Comparison of ENCODE assay signal across 8 mouse cellular contexts in genomic region chr17:35937700-35938348, GRCm38 (mm10). TPM values are rescaled to one million over a fixed set of nuclear protein-coding genes. Genes with fewer than 3 reads are reported as not detected.
DNase-seq lines count a peak whose midpoint lies in the region; ATAC-seq and TF ChIP-seq lines count a peak whose summit lies in the region.

No protein-coding gene starts in this region.

- TF ChIP-seq POLR2A in cortical plate, adult 2 months (IDR thresholded peaks at IDR 0.05; ENCODE audit: extremely low read depth, insufficient read depth, low read length), result no peak

- in situ Hi-C loops in ES-E14 (cut with MboI; ENCODE audit: low sequenced_read_pairs in 2 of 2, unreplicated experiment in 2 of 2), result no loop called here

- H3K36me3 ChIP-seq in ES-E14 (ENCODE audit: control insufficient read depth, insufficient read depth, low read length, poor library complexity, severe bottlenecking), result no peaks in the 10 kb centered on the region
- H3K36me3 ChIP-seq in limb, embryonic 12.5 days, result no peaks in the 10 kb centered on the region
- no peaks in the 10 kb centered on the region for H3K36me3 ChIP-seq in midbrain, embryonic 15.5 days (replicated peaks)

- H3K9me3 ChIP-seq in ES-E14 (ENCODE audit: control insufficient read depth, insufficient read depth, low read depth, low read length), result no peaks in the 10 kb centered on the region
- H3K9me3 ChIP-seq in limb, embryonic 12.5 days, result no peaks in the 10 kb centered on the region
- no peaks in the 10 kb centered on the region for H3K9me3 ChIP-seq in midbrain, embryonic 15.5 days

- H3K27ac ChIP-seq in ES-E14 (ENCODE audit: insufficient read depth, low read depth, low read length, poor library complexity, severe bottlenecking), result no peak overlapping the region
- H3K27ac ChIP-seq in cortical plate, adult 2 months (ENCODE audit: insufficient read depth, low read length), result no peak overlapping the region
- no peak overlapping the region for H3K27ac ChIP-seq in limb, embryonic 12.5 days
- H3K27ac ChIP-seq in midbrain, embryonic 15.5 days, result no peak overlapping the region

- DNase-seq in adrenal gland, postnatal 25 days, result peak; percentile 28
- no peak for DNase-seq in adrenal gland, adult 18-20 months (ENCODE audit: low spot score in 2 of 2)
- DNase-seq in ES-E14 (ENCODE audit: low read depth, low spot score), result peak; percentile 79
- DNase-seq in heart, postnatal 4 days, result peak; percentile 44
- no peak for DNase-seq in ovary, postnatal 36 days (ENCODE audit: low spot score)

- H3K4me1 ChIP-seq in ES-E14 (ENCODE audit: control insufficient read depth in 2 of 2, insufficient read depth in 2 of 2, low read length in 2 of 2, poor library complexity in 1 of 2), result peaks cover 0 to 2% of the 10 kb centered on the region in 2 experiments; a peak in 2 of 4 replicates
- H3K4me1 ChIP-seq in cortical plate, adult 2 months (ENCODE audit: control insufficient read depth, insufficient read depth, low read length), result no peaks in the 10 kb centered on the region
- no peaks in the 10 kb centered on the region for H3K4me1 ChIP-seq in limb, embryonic 12.5 days (replicated peaks)
- H3K4me1 ChIP-seq in midbrain, embryonic 15.5 days, result no peaks in the 10 kb centered on the region

- no peak overlapping the region for H3K4me3 ChIP-seq in ES-E14 (ENCODE audit: insufficient read depth in 1 of 2, low read depth in 1 of 2, low read length in 2 of 2, poor library complexity in 1 of 2, severe bottlenecking in 1 of 2)
- H3K4me3 ChIP-seq in cortical plate, adult 2 months (ENCODE audit: insufficient read depth, low read length), result no peak overlapping the region
- H3K4me3 ChIP-seq in limb, embryonic 12.5 days (replicated peaks), result no peak overlapping the region
- H3K4me3 ChIP-seq in midbrain, embryonic 15.5 days, result no peak overlapping the region

- ATAC-seq in limb, embryonic 12.5 days (ENCODE audit: insufficient number of reproducible peaks, insufficient read depth, low FRiP score, low TSS enrichment, low read depth), result peak; percentile 66; the same call in 1 of the 2 replicates
- ATAC-seq in midbrain, embryonic 15.5 days (replicated peaks), result peak; percentile 73; the same call in 1 of the 2 replicates

- no peak overlapping the region for H3K4me2 ChIP-seq in limb, embryonic 12.5 days
- no peak overlapping the region for H3K4me2 ChIP-seq in midbrain, embryonic 15.5 days

- peak; percentile 79 for TF ChIP-seq CTCF in cortical plate, adult 2 months (IDR thresholded peaks at IDR 0.05; ENCODE audit: extremely low read depth, insufficient read depth, low read length)

- 48% methylated on average over 2 of the region's 2 CpGs for WGBS in limb, embryonic 12.5 days
- WGBS in midbrain, embryonic 15.5 days, result 34% methylated on average over 2 of the region's 2 CpGs

- H3K27me3 ChIP-seq in limb, embryonic 12.5 days, result no peaks in the 10 kb centered on the region
- no peaks in the 10 kb centered on the region for H3K27me3 ChIP-seq in midbrain, embryonic 15.5 days (replicated peaks)

- no peak overlapping the region for H3K9ac ChIP-seq in ES-E14 (ENCODE audit: insufficient read depth, low read depth, low read length, poor library complexity, severe bottlenecking)
- H3K9ac ChIP-seq in limb, embryonic 12.5 days (replicated peaks), result no peak overlapping the region
- no peak overlapping the region for H3K9ac ChIP-seq in midbrain, embryonic 15.5 days

TF ChIP-seq in ES-E14, 5 proteins besides CTCF, POLR2A, EP300 and RAD21:
- no peak for TF ChIP-seq MAFK (IDR thresholded peaks at IDR 0.05; ENCODE audit: insufficient read depth, low read depth, low read length)
- TF ChIP-seq ZC3H11A (IDR thresholded peaks at IDR 0.05; ENCODE audit: borderline replicate concordance, low read depth, low read length), result peak; percentile 81; the same call in 1 of the 2 replicates
- TF ChIP-seq ZNF384 (IDR thresholded peaks at IDR 0.05; ENCODE audit: low read depth, low read length), result no peak

RNA-seq across cellular contexts. Expression of gene Ppp1r10, which starts 21.6 kb away (rescaled TPM):
- 85.0 and 88.1 TPM in 2 replicates for total RNA-seq in adrenal gland, postnatal 25 days (2021)
- 10 to 100 TPM; 63.7 to 98.8 TPM for total RNA-seq in adrenal gland, adult 18-20 months (2021)
- total RNA-seq in ES-E14 (2012; rRNA removed), result 64.8 and 68.2 TPM in 2 replicates
- 39.6 TPM in 2 replicates for polyA plus RNA-seq in cortical plate, adult 2 months (2012; rRNA removed)
- total RNA-seq in heart, postnatal 4 days (2021), result 10 to 100 TPM; 49.2 to 58.5 TPM
- 50.4 and 50.7 TPM in 2 replicates for polyA plus RNA-seq in limb, embryonic 12.5 days (2016; fragmentation: Nextera tagmentation; extraction: Ambion mirVana)
- polyA plus RNA-seq in midbrain, embryonic 15.5 days (2015; fragmentation: Nextera tagmentation; extraction: Ambion mirVana), result 47.1 and 47.8 TPM in 2 replicates

RNA-seq across cellular contexts. Expression of gene Mrps18b, which starts 21.6 kb away (rescaled TPM):
- 81.8 and 90.3 TPM in 2 replicates for total RNA-seq in adrenal gland, postnatal 25 days (2021)
- total RNA-seq in adrenal gland, adult 18-20 months (2021), result 100 to 1,000 TPM in 1 of 2 experiments, 10 to 100 TPM in 1; 93.5 to 102 TPM
- total RNA-seq in ES-E14 (2012; rRNA removed), result 189 and 226 TPM in 2 replicates
- 64.3 and 65.7 TPM in 2 replicates for polyA plus RNA-seq in cortical plate, adult 2 months (2012; rRNA removed)
- 10 to 100 TPM; 56.1 to 58.3 TPM for total RNA-seq in heart, postnatal 4 days (2021)
- polyA plus RNA-seq in limb, embryonic 12.5 days (2016; fragmentation: Nextera tagmentation; extraction: Ambion mirVana), result 61.2 and 66.8 TPM in 2 replicates
- polyA plus RNA-seq in midbrain, embryonic 15.5 days (2015; fragmentation: Nextera tagmentation; extraction: Ambion mirVana), result 49.3 and 54.2 TPM in 2 replicates

RNA-seq across cellular contexts. Expression of gene Atat1, which starts 27.9 kb away (rescaled TPM):
- 35.6 and 44.1 TPM in 2 replicates for total RNA-seq in adrenal gland, postnatal 25 days (2021)
- total RNA-seq in adrenal gland, adult 18-20 months (2021), result 10 to 100 TPM; 43.9 to 44.5 TPM
- 12.5 and 12.9 TPM in 2 replicates for total RNA-seq in ES-E14 (2012; rRNA removed)
- 92.6 and 96.8 TPM in 2 replicates for polyA plus RNA-seq in cortical plate, adult 2 months (2012; rRNA removed)
- 10 to 100 TPM; 18.7 to 23.0 TPM for total RNA-seq in heart, postnatal 4 days (2021)
- 139 and 143 TPM in 2 replicates for polyA plus RNA-seq in limb, embryonic 12.5 days (2016; fragmentation: Nextera tagmentation; extraction: Ambion mirVana)
- polyA plus RNA-seq in midbrain, embryonic 15.5 days (2015; fragmentation: Nextera tagmentation; extraction: Ambion mirVana), result 482 and 507 TPM in 2 replicates

RNA-seq across cellular contexts. Expression of gene Abcf1, which starts 31.7 kb away (rescaled TPM):
- total RNA-seq in adrenal gland, postnatal 25 days (2021), result 99.5 and 116 TPM in 2 replicates
- 10 to 100 TPM; 80.0 to 95.8 TPM for total RNA-seq in adrenal gland, adult 18-20 months (2021)
- total RNA-seq in ES-E14 (2012; rRNA removed), result 115 and 117 TPM in 2 replicates
- 76.4 and 87.8 TPM in 2 replicates for polyA plus RNA-seq in cortical plate, adult 2 months (2012; rRNA removed)
- total RNA-seq in heart, postnatal 4 days (2021), result 10 to 100 TPM; 71.0 to 73.9 TPM
- 102 and 107 TPM in 2 replicates for polyA plus RNA-seq in limb, embryonic 12.5 days (2016; fragmentation: Nextera tagmentation; extraction: Ambion mirVana)
- polyA plus RNA-seq in midbrain, embryonic 15.5 days (2015; fragmentation: Nextera tagmentation; extraction: Ambion mirVana), result 89.3 and 92.1 TPM in 2 replicates

RNA-seq across cellular contexts. Expression of gene 2310061I04Rik, which starts 40.6 kb away (rescaled TPM):
- total RNA-seq in adrenal gland, postnatal 25 days (2021), result 41.3 and 56.5 TPM in 2 replicates
- total RNA-seq in adrenal gland, adult 18-20 months (2021), result 10 to 100 TPM; 49.5 to 53.8 TPM
- total RNA-seq in ES-E14 (2012; rRNA removed), result 13.6 and 15.8 TPM in 2 replicates
- 103 TPM in 2 replicates for polyA plus RNA-seq in cortical plate, adult 2 months (2012; rRNA removed)
- 10 to 100 TPM; 45.0 to 47.0 TPM for total RNA-seq in heart, postnatal 4 days (2021)
- polyA plus RNA-seq in limb, embryonic 12.5 days (2016; fragmentation: Nextera tagmentation; extraction: Ambion mirVana), result 18.6 and 24.8 TPM in 2 replicates
- 68.2 and 72.8 TPM in 2 replicates for polyA plus RNA-seq in midbrain, embryonic 15.5 days (2015; fragmentation: Nextera tagmentation; extraction: Ambion mirVana)

Comparison
In these comparisons a context has a peak if more than half of its experiments do, and no peak if none do; other contexts are left out.
1. DNase-seq: peak in adrenal gland, postnatal 25 days (single experiment), ES-E14 (single experiment) and heart, postnatal 4 days (single experiment); none in adrenal gland, adult 18-20 months (0 of 2) and ovary, postnatal 36 days (single experiment).